Mouse (Mus musculus) MEL (cell line): ENCODE measurements around the gene Gm5152.
"Not testable (repeated sequence)": the region's sequence is repeated elsewhere in the genome, so short reads cannot be mapped to it uniquely, and the experiment has no call there.

ENCODE experiments used
- CTCF ChIP-seq, 3 experiments: IDR thresholded peaks in 2 of 3; conservative IDR thresholded peaks in 1 of 3; 2 replicates each; pipeline ENCODE4 v1.5.1; 2011 to 2012; ENCODE audit warnings: low read length in 3 of 3, low read depth in 2 of 3, mild to moderate bottlenecking in 2 of 3, improper control_type of control experiment in 1 of 3, inconsistent platforms in 1 of 3, mixed read lengths in 1 of 3, moderate library complexity in 1 of 3; ENCODE audit not compliant: control insufficient read depth in 1 of 3, insufficient read depth in 1 of 3, poor library complexity in 1 of 3, severe bottlenecking in 1 of 3
- MAX ChIP-seq: IDR thresholded peaks from 2 replicates; pipeline ENCODE4 v1.6.1; 2011; ENCODE audit warnings: low read length, improper control_type of control experiment
- MXI1 ChIP-seq: IDR thresholded peaks from 2 replicates; pipeline ENCODE4 v1.6.1; 2011; ENCODE audit warnings: mild to moderate bottlenecking, low read depth, low read length, improper control_type of control experiment
- NELFE ChIP-seq: IDR thresholded peaks from 2 replicates; pipeline ENCODE4 v1.6.1; 2011; ENCODE audit warnings: low read depth, low read length, improper control_type of control experiment
- POLR2A ChIP-seq, 2 experiments: IDR thresholded peaks; 2 replicates each; pipeline ENCODE4 v1.6.1; 2011 to 2012; ENCODE audit warnings: low read length in 2 of 2, mild to moderate bottlenecking in 2 of 2, control low read depth in 1 of 2, improper control_type of control experiment in 1 of 2, low read depth in 1 of 2, moderate library complexity in 1 of 2; ENCODE audit not compliant: control insufficient read depth in 1 of 2, insufficient read depth in 1 of 2, poor library complexity in 1 of 2
- POLR2AphosphoS2 ChIP-seq: IDR thresholded peaks from 2 replicates; pipeline ENCODE4 v1.6.1; 2011; ENCODE audit warnings: low read length, improper control_type of control experiment
- POLR2AphosphoS5 ChIP-seq: IDR thresholded peaks from 2 replicates; pipeline ENCODE4 v1.6.1; 2012; ENCODE audit warnings: low read depth, borderline replicate concordance, mild to moderate bottlenecking, inconsistent platforms, low read length, moderate library complexity, mixed read lengths
- TAL1 ChIP-seq: IDR thresholded peaks from 2 replicates; pipeline ENCODE4 v1.6.1; 2012; ENCODE audit warnings: mild to moderate bottlenecking, inconsistent platforms, low read length, moderate library complexity, mixed read lengths
- ZNF384 ChIP-seq: IDR thresholded peaks from 2 replicates; pipeline ENCODE4 v1.6.1; 2012; ENCODE audit warnings: low read depth, mild to moderate bottlenecking, inconsistent platforms, low read length, improper control_type of control experiment

DNA sequence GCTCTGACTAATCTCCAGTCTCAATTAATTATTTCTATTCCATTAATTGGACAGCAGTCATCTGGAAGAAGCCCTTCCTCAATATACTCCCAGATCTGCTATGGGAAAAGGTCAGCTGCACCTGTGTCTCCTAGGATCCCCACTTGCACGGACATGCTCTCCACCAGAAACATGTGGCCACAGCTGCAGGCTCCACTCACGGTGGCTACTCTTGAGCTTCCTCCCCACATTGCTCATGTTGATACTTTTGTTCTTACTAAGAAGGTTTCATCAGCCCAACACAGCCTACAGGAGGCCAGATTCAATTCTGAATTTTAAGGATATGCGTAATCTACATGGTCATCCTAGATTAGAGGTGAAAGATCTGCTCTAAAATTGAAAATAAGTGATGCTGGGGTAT lies 5.9 kb downstream of the Gm5152 start:
- TF ChIP-seq MXI1; NELFE; CTCF (IDR thresholded peaks at IDR 0.05 in 2 of 3, conservative IDR thresholded peaks at IDR 0.05 in 1 of 3; ENCODE audit: control insufficient read depth in 1 of 3, insufficient read depth in 1 of 3, low read depth in 2 of 3, low read length in 3 of 3, poor library complexity in 1 of 3, severe bottlenecking in 1 of 3); MAX; POLR2A (IDR thresholded peaks at IDR 0.05; ENCODE audit: control insufficient read depth in 1 of 2, insufficient read depth in 1 of 2, low read depth in 1 of 2, low read length in 2 of 2, poor library complexity in 1 of 2); ZNF384; POLR2AphosphoS2; POLR2AphosphoS5; TAL1: not testable (repeated sequence)
